8 mouse cellular contexts compared by ENCODE assay signal in the genomic region with DNA sequence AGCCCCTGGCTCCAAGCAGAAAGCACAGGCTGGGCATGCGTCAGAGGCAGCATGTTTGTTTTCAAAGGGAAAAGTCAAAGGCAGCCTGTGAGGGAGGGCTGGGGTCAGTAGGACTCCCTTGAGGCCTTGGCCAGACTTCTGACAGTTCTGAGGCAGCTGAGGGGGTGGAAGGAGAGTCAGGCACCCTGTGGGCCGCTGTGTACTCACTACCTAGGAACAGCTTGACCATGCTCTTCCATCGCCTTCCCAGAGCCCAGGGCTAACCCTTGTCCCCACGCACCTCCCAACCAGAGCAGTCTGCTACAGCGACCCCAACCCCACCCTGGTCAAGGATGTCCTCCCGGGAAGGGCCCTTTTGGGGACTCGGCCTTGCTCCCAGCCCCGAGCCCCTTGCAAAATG. TPM values are rescaled to one million over a fixed set of nuclear protein-coding genes. Genes with fewer than 3 reads are reported as not detected.
A peak's percentile ranks its signal among the peaks of the same experiment; 100 is the strongest.
DNase-seq lines count a peak whose midpoint lies in the region; ATAC-seq lines count a peak whose summit lies in the region.

No protein-coding gene starts in this region.

- WGBS in hindbrain, embryonic 10.5 days: 49% methylated on average over 8 of the region's 8 CpGs
- 47% methylated on average over 8 of the region's 8 CpGs for WGBS in hindbrain, embryonic 11.5 days
- 58% methylated on average over 8 of the region's 8 CpGs for WGBS in forebrain, embryonic 12.5 days
- 48% methylated on average over 8 of the region's 8 CpGs for WGBS in midbrain, embryonic 15.5 days

- no peaks in the 10 kb centered on the region for H3K9me3 ChIP-seq in hindbrain, embryonic 10.5 days
- H3K9me3 ChIP-seq in hindbrain, embryonic 11.5 days (ENCODE audit: control insufficient read depth, low read length): no peaks in the 10 kb centered on the region
- no peaks in the 10 kb centered on the region for H3K9me3 ChIP-seq in forebrain, embryonic 12.5 days
- H3K9me3 ChIP-seq in midbrain, embryonic 15.5 days: no peaks in the 10 kb centered on the region

- H3K4me2 ChIP-seq in hindbrain, embryonic 11.5 days (replicated peaks; ENCODE audit: low read depth, low read length): no peak overlapping the region
- peak overlapping the region; percentile 99 for H3K4me2 ChIP-seq in forebrain, embryonic 12.5 days
- H3K4me2 ChIP-seq in midbrain, embryonic 15.5 days: peak overlapping the region; percentile 91

- peaks cover 54% of the 10 kb centered on the region for H3K4me1 ChIP-seq in hindbrain, embryonic 10.5 days (replicated peaks)
- H3K4me1 ChIP-seq in hindbrain, embryonic 11.5 days (replicated peaks; ENCODE audit: control insufficient read depth, insufficient read depth, low read length): peaks cover 14% of the 10 kb centered on the region
- H3K4me1 ChIP-seq in forebrain, embryonic 12.5 days: peaks cover 43% of the 10 kb centered on the region
- peaks cover 34% of the 10 kb centered on the region for H3K4me1 ChIP-seq in midbrain, embryonic 15.5 days

- peaks cover 68% of the 10 kb centered on the region for H3K36me3 ChIP-seq in hindbrain, embryonic 10.5 days
- 0 out of 2 replicates have a peak, but pooled peaks cover 2% of the 10 kb centered on the region for H3K36me3 ChIP-seq in hindbrain, embryonic 11.5 days (ENCODE audit: control insufficient read depth, insufficient read depth, low read length)
- H3K36me3 ChIP-seq in forebrain, embryonic 12.5 days (replicated peaks): peaks cover 56% of the 10 kb centered on the region
- peaks cover 12% of the 10 kb centered on the region; the same call in 1 of the 2 replicates for H3K36me3 ChIP-seq in midbrain, embryonic 15.5 days (replicated peaks)

- no peak for ATAC-seq in hindbrain, embryonic 11.5 days (ENCODE audit: low FRiP score)
- no peak for ATAC-seq in forebrain, embryonic 12.5 days (ENCODE audit: low FRiP score)
- ATAC-seq in midbrain, embryonic 15.5 days (replicated peaks): no peak
- ATAC-seq in frontal cortex, adult (ENCODE audit: low TSS enrichment): no peak
- ATAC-seq in inflammation-experienced regulatory T-cells, adult 6 months: no peak

- DNase-seq in hindbrain, embryonic 10.5 days (ENCODE audit: low spot score): no peak
- no peak for DNase-seq in hindbrain, embryonic 11.5 days (ENCODE audit: low spot score)
- DNase-seq in kidney, postnatal 4 days: peak; percentile 49 to 70
- no peak for DNase-seq in layer of hippocampus, postnatal 25 days (ENCODE audit: extremely low spot score in 1 of 2, low spot score in 1 of 2)

- H3K9ac ChIP-seq in hindbrain, embryonic 11.5 days (ENCODE audit: low read depth, low read length): no peak overlapping the region
- no peak overlapping the region for H3K9ac ChIP-seq in forebrain, embryonic 12.5 days
- H3K9ac ChIP-seq in midbrain, embryonic 15.5 days: no peak overlapping the region

- H3K4me3 ChIP-seq in hindbrain, embryonic 10.5 days: peak overlapping the region; percentile 74
- no peak overlapping the region for H3K4me3 ChIP-seq in hindbrain, embryonic 11.5 days (ENCODE audit: low read depth, low read length)
- 0 out of 2 replicates have a peak overlapping the region, but pooled peaks have one; percentile 62 for H3K4me3 ChIP-seq in forebrain, embryonic 12.5 days (replicated peaks)
- H3K4me3 ChIP-seq in midbrain, embryonic 15.5 days: no peak overlapping the region

- peak overlapping the region; percentile 86 for H3K27ac ChIP-seq in hindbrain, embryonic 10.5 days
- H3K27ac ChIP-seq in hindbrain, embryonic 11.5 days (ENCODE audit: low read depth, low read length): no peak overlapping the region
- peak overlapping the region; percentile 51; the same call in 1 of the 2 replicates for H3K27ac ChIP-seq in forebrain, embryonic 12.5 days
- peak overlapping the region; percentile 75; the same call in 1 of the 2 replicates for H3K27ac ChIP-seq in midbrain, embryonic 15.5 days

- peaks cover 32% of the 10 kb centered on the region for H3K27me3 ChIP-seq in hindbrain, embryonic 10.5 days (ENCODE audit: insufficient read depth, poor library complexity, severe bottlenecking)
- H3K27me3 ChIP-seq in hindbrain, embryonic 11.5 days (ENCODE audit: control insufficient read depth, insufficient read depth, low read length): peaks cover 8% of the 10 kb centered on the region; the same call in 1 of the 2 replicates
- H3K27me3 ChIP-seq in forebrain, embryonic 12.5 days: peaks cover 22% of the 10 kb centered on the region
- no peaks in the 10 kb centered on the region for H3K27me3 ChIP-seq in midbrain, embryonic 15.5 days (replicated peaks)

RNA-seq across cellular contexts. Expression of gene Isyna1, which starts 1.0 kb away (rescaled TPM):
- 158 and 159 TPM in 2 replicates for polyA plus RNA-seq in hindbrain, embryonic 10.5 days (2016; fragmentation: Nextera tagmentation; extraction: Ambion mirVana)
- polyA plus RNA-seq in hindbrain, embryonic 11.5 days (2014; fragmentation: Nextera tagmentation; extraction: Ambion mirVana): 57.9 and 65.1 TPM in 2 replicates
- 101 and 107 TPM in 2 replicates for polyA plus RNA-seq in forebrain, embryonic 12.5 days (2016; fragmentation: Nextera tagmentation; extraction: Ambion mirVana)
- polyA plus RNA-seq in midbrain, embryonic 15.5 days (2015; fragmentation: Nextera tagmentation; extraction: Ambion mirVana): 175 and 176 TPM in 2 replicates
- 10 to 100 TPM; 41.5 to 47.0 TPM for total RNA-seq in layer of hippocampus, postnatal 25 days (2021)
- 10 to 100 TPM; 27.6 to 32.6 (median 31.7) TPM for polyA plus RNA-seq in inflammation-experienced regulatory T-cells, adult 6 months (2017; shearing (Covaris generic))

RNA-seq across cellular contexts. Expression of gene Ssbp4, which starts 15.5 kb away (rescaled TPM):
- 84.4 and 117 TPM in 2 replicates for polyA plus RNA-seq in hindbrain, embryonic 10.5 days (2016; fragmentation: Nextera tagmentation; extraction: Ambion mirVana)
- 126 and 129 TPM in 2 replicates for polyA plus RNA-seq in hindbrain, embryonic 11.5 days (2014; fragmentation: Nextera tagmentation; extraction: Ambion mirVana)
- 97.4 and 106 TPM in 2 replicates for polyA plus RNA-seq in forebrain, embryonic 12.5 days (2016; fragmentation: Nextera tagmentation; extraction: Ambion mirVana)
- 175 and 189 TPM in 2 replicates for polyA plus RNA-seq in midbrain, embryonic 15.5 days (2015; fragmentation: Nextera tagmentation; extraction: Ambion mirVana)
- total RNA-seq in layer of hippocampus, postnatal 25 days (2021): 100 to 1,000 TPM; 285 to 304 TPM
- 10 to 100 TPM in 2 of 3 experiments, 1 to 10 TPM in 1; 2.6 to 16.2 (median 14.7) TPM for polyA plus RNA-seq in inflammation-experienced regulatory T-cells, adult 6 months (2017; shearing (Covaris generic))

RNA-seq across cellular contexts. Expression of gene Lrrc25, which starts 22.8 kb away (rescaled TPM):
- 1.1 and 1.6 TPM in 2 replicates for polyA plus RNA-seq in hindbrain, embryonic 10.5 days (2016; fragmentation: Nextera tagmentation; extraction: Ambion mirVana)
- polyA plus RNA-seq in hindbrain, embryonic 11.5 days (2014; fragmentation: Nextera tagmentation; extraction: Ambion mirVana): 0.85 and 0.97 TPM in 2 replicates
- polyA plus RNA-seq in forebrain, embryonic 12.5 days (2016; fragmentation: Nextera tagmentation; extraction: Ambion mirVana): 0.31 and 0.45 TPM in 2 replicates
- polyA plus RNA-seq in midbrain, embryonic 15.5 days (2015; fragmentation: Nextera tagmentation; extraction: Ambion mirVana): 1.2 and 1.6 TPM in 2 replicates
- 1 to 10 TPM in 1 of 2 experiments, under 1 TPM in 1; 0.63 to 1.0 TPM for total RNA-seq in layer of hippocampus, postnatal 25 days (2021)
- 1 to 10 TPM in 1 of 3 experiments, under 1 TPM in 2; 0.47 to 3.8 (median 0.71) TPM for polyA plus RNA-seq in inflammation-experienced regulatory T-cells, adult 6 months (2017; shearing (Covaris generic))

RNA-seq across cellular contexts. Expression of gene Gdf15, which starts 39.1 kb away (rescaled TPM):
- polyA plus RNA-seq in hindbrain, embryonic 10.5 days (2016; fragmentation: Nextera tagmentation; extraction: Ambion mirVana): not detected in 2 replicates
- not detected in 2 replicates for polyA plus RNA-seq in hindbrain, embryonic 11.5 days (2014; fragmentation: Nextera tagmentation; extraction: Ambion mirVana)
- 0.14 TPM in 1 of 2 replicates, not detected in the other for polyA plus RNA-seq in forebrain, embryonic 12.5 days (2016; fragmentation: Nextera tagmentation; extraction: Ambion mirVana)
- polyA plus RNA-seq in midbrain, embryonic 15.5 days (2015; fragmentation: Nextera tagmentation; extraction: Ambion mirVana): 0.13 and 0.19 TPM in 2 replicates
- under 1 TPM in 1 of 2 experiments, not detected in 1; 0.26 TPM for total RNA-seq in layer of hippocampus, postnatal 25 days (2021)
- not detected for polyA plus RNA-seq in inflammation-experienced regulatory T-cells, adult 6 months (2017; shearing (Covaris generic))

RNA-seq across cellular contexts. Expression of gene Ell, which starts 53.9 kb away (rescaled TPM):
- 20.5 and 22.4 TPM in 2 replicates for polyA plus RNA-seq in hindbrain, embryonic 10.5 days (2016; fragmentation: Nextera tagmentation; extraction: Ambion mirVana)
- polyA plus RNA-seq in hindbrain, embryonic 11.5 days (2014; fragmentation: Nextera tagmentation; extraction: Ambion mirVana): 15.4 and 16.5 TPM in 2 replicates
- 18.8 and 19.9 TPM in 2 replicates for polyA plus RNA-seq in forebrain, embryonic 12.5 days (2016; fragmentation: Nextera tagmentation; extraction: Ambion mirVana)
- polyA plus RNA-seq in midbrain, embryonic 15.5 days (2015; fragmentation: Nextera tagmentation; extraction: Ambion mirVana): 18.6 and 19.9 TPM in 2 replicates
- total RNA-seq in layer of hippocampus, postnatal 25 days (2021): 10 to 100 TPM; 20.3 to 23.5 TPM
- polyA plus RNA-seq in inflammation-experienced regulatory T-cells, adult 6 months (2017; shearing (Covaris generic)): 10 to 100 TPM; 30.5 to 37.0 (median 35.6) TPM

Comparison
In these comparisons a context has a peak if more than half of its experiments do, and no peak if none do; other contexts are left out.
1. H3K4me3 ChIP-seq: peak in hindbrain, embryonic 10.5 days (single experiment) and forebrain, embryonic 12.5 days (single experiment); none in hindbrain, embryonic 11.5 days (single experiment) and midbrain, embryonic 15.5 days (single experiment).
2. DNase-seq: peak in kidney, postnatal 4 days (2 of 2); none in hindbrain, embryonic 10.5 days (single experiment), hindbrain, embryonic 11.5 days (single experiment) and layer of hippocampus, postnatal 25 days (0 of 2).